Comparison of ENCODE assay signal across 30 mouse cellular contexts in genomic region chr3:108940996-108941395, GRCm38 (mm10). TPM values are rescaled to one million over a fixed set of nuclear protein-coding genes. Genes with fewer than 3 reads are reported as not detected.
"Had no signal": no experiment of that assay in that cellular context is flagged by ENCODE, and none has a peak within 500 bp of the region (broad histone marks: within the 10 kb centered on the region; RNA-seq: fewer than 3 reads in every experiment).

No protein-coding gene starts in this region.

- H3K36me3 ChIP-seq: limb, embryonic 15.5 days; midbrain, embryonic 12.5 days had no signal

- H3K27me3 ChIP-seq: limb, embryonic 15.5 days had no signal

- H3K9ac ChIP-seq: limb, embryonic 15.5 days; liver, embryonic 14.5 days; liver, postnatal 0 days; lung, embryonic 14.5 days; midbrain, embryonic 12.5 days had no signal

- H3K4me1 ChIP-seq: midbrain, embryonic 12.5 days had no signal

- H3K4me3 ChIP-seq: layer of hippocampus, adult 2 months; myocyte had no signal

- ATAC-seq: liver, postnatal 0 days had no signal

- H3K9me3 ChIP-seq: limb, embryonic 15.5 days; midbrain, embryonic 12.5 days had no signal

- H3K27ac ChIP-seq: layer of hippocampus, adult 2 months; limb, embryonic 15.5 days; liver, embryonic 14.5 days; macrophage; midbrain, embryonic 12.5 days had no signal

- DNase-seq: kidney, adult 11 months; kidney, adult 8-10 months; kidney, postnatal 14 days; layer of hippocampus, adult 9-11 months; liver, postnatal 0 days; thymus, adult 18-20 months had no signal

RNA-seq across cellular contexts. Expression of gene Gm9857, which starts 0.8 kb away (rescaled TPM):
- total RNA-seq: layer of hippocampus, adult 2 months; layer of hippocampus, postnatal 25 days; left cerebral cortex, adult 18-20 months; left cerebral cortex, postnatal 25 days; megakaryocyte, adult 5-6 weeks; monocyte, adult 5-6 weeks; neutrophil, adult 5-6 weeks had no signal
- polyA plus RNA-seq: kidney, embryonic 16.5 days; large intestine, adult 2 months; limb, embryonic 11.5 days; limb, embryonic 15.5 days; liver, embryonic 11.5 days; liver, embryonic 14.5 days; liver, postnatal 0 days; lung, embryonic 14.5 days; lung, postnatal 0 days; macrophage; midbrain, embryonic 12.5 days; midbrain, embryonic 16.5 days; myocyte; neural tube, embryonic 11.5 days; small intestine, adult 2 months; spleen, adult 2 months; stomach, embryonic 16.5 days; urinary bladder, adult 2 months had no signal

RNA-seq across cellular contexts. Expression of gene Henmt1, which starts 1.3 kb away (rescaled TPM):
- total RNA-seq: monocyte, adult 5-6 weeks; neutrophil, adult 5-6 weeks had no signal
- polyA plus RNA-seq: large intestine, adult 2 months; liver, postnatal 0 days; macrophage; myocyte; small intestine, adult 2 months had no signal

RNA-seq across cellular contexts. Expression of gene Fndc7, which starts 51.2 kb away (rescaled TPM):
- total RNA-seq: monocyte, adult 5-6 weeks had no signal
- polyA plus RNA-seq: kidney, embryonic 16.5 days; limb, embryonic 11.5 days; liver, embryonic 11.5 days; liver, embryonic 14.5 days; midbrain, embryonic 12.5 days; neural tube, embryonic 11.5 days had no signal
